Comparison of ENCODE assay signal across 26 mouse cellular contexts in genomic region chr5:25870632-25871031, GRCm38 (mm10).
A peak's percentile ranks its signal among the peaks of the same experiment; 100 is the strongest.
DNase-seq lines count a peak whose midpoint lies in the region; ATAC-seq and TF ChIP-seq lines count a peak whose summit lies in the region.
"Had no signal": no experiment of that assay in that cellular context is flagged by ENCODE, and none has a peak within 500 bp of the region (broad histone marks: within the 10 kb centered on the region; RNA-seq: fewer than 3 reads in every experiment).

No protein-coding gene starts in this region.

- no peak overlapping the region for H3K27ac ChIP-seq in intestine, postnatal 0 days (ENCODE audit: low read depth, low read length)
- H3K27ac ChIP-seq in intestine, embryonic 15.5 days = no peak overlapping the region
- H3K27ac ChIP-seq in midbrain, embryonic 14.5 days (replicated peaks; ENCODE audit: low read depth, low read length) = peak overlapping the region; percentile 14; the same call in 1 of the 2 replicates
- no peak overlapping the region for H3K27ac ChIP-seq in midbrain, embryonic 16.5 days (ENCODE audit: low read length)
- no peak overlapping the region for H3K27ac ChIP-seq in MEL (ENCODE audit: control insufficient read depth, low read depth, low read length)
- H3K27ac ChIP-seq: embryonic facial prominence, embryonic 12.5 days; liver, embryonic 15.5 days; midbrain, embryonic 12.5 days; stomach, embryonic 15.5 days had no signal

- no peak for TF ChIP-seq POLR2A in MEL (IDR thresholded peaks at IDR 0.05; ENCODE audit: control insufficient read depth in 1 of 2, insufficient read depth in 1 of 2, low read depth in 1 of 2, low read length in 2 of 2, poor library complexity in 1 of 2)
- no peak for TF ChIP-seq POLR2A in brain, embryonic 14.5 days (IDR thresholded peaks at IDR 0.05; ENCODE audit: borderline replicate concordance, extremely low read depth, insufficient read depth, insufficient read length, poor library complexity, severe bottlenecking)

- 0 out of 2 replicates have a peak, but pooled peaks have one; percentile 9 for TF ChIP-seq CTCF in intestine, postnatal 0 days (IDR thresholded peaks at IDR 0.05; ENCODE audit: low read depth)
- peak; percentile 21 to 29 (median 22); a peak in 3 of 6 replicates for TF ChIP-seq CTCF in MEL (IDR thresholded peaks at IDR 0.05 in 2 of 3, conservative IDR thresholded peaks at IDR 0.05 in 1 of 3; ENCODE audit: control insufficient read depth in 1 of 3, insufficient read depth in 1 of 3, low read depth in 2 of 3, low read length in 3 of 3, poor library complexity in 1 of 3, severe bottlenecking in 1 of 3)
- peak; percentile 37; the same call in 1 of the 2 replicates for TF ChIP-seq CTCF in brain, embryonic 14.5 days (IDR thresholded peaks at IDR 0.05; ENCODE audit: borderline replicate concordance, extremely low read depth, insufficient read depth, insufficient read length)

- no peak overlapping the region for H3K4me2 ChIP-seq in intestine, postnatal 0 days (replicated peaks; ENCODE audit: low read depth)
- no peak overlapping the region for H3K4me2 ChIP-seq in intestine, embryonic 15.5 days (replicated peaks)
- H3K4me2 ChIP-seq in midbrain, embryonic 14.5 days (ENCODE audit: low read length) = no peak overlapping the region
- no peak overlapping the region for H3K4me2 ChIP-seq in midbrain, embryonic 16.5 days (ENCODE audit: low read length)
- H3K4me2 ChIP-seq: embryonic facial prominence, embryonic 12.5 days; hindbrain, embryonic 13.5 days; liver, embryonic 15.5 days; midbrain, embryonic 12.5 days; stomach, embryonic 15.5 days had no signal

- H3K9ac ChIP-seq in intestine, postnatal 0 days (ENCODE audit: low read depth, low read length) = no peak overlapping the region
- no peak overlapping the region for H3K9ac ChIP-seq in intestine, embryonic 15.5 days
- H3K9ac ChIP-seq in midbrain, embryonic 14.5 days (replicated peaks; ENCODE audit: low read length) = no peak overlapping the region
- no peak overlapping the region for H3K9ac ChIP-seq in midbrain, embryonic 16.5 days (ENCODE audit: low read depth, low read length)
- H3K9ac ChIP-seq in MEL (ENCODE audit: control insufficient read depth, low read depth, low read length, poor library complexity, severe bottlenecking) = no peak overlapping the region
- H3K9ac ChIP-seq: embryonic facial prominence, embryonic 12.5 days; forebrain, embryonic 13.5 days; hindbrain, embryonic 13.5 days; limb, embryonic 13.5 days; liver, embryonic 15.5 days; midbrain, embryonic 12.5 days; stomach, embryonic 15.5 days had no signal

- H3K4me3 ChIP-seq in intestine, postnatal 0 days (ENCODE audit: low read depth, low read length) = no peak overlapping the region
- H3K4me3 ChIP-seq in intestine, embryonic 15.5 days (replicated peaks) = no peak overlapping the region
- no peak overlapping the region for H3K4me3 ChIP-seq in midbrain, embryonic 14.5 days (replicated peaks; ENCODE audit: low read depth, low read length)
- H3K4me3 ChIP-seq in midbrain, embryonic 16.5 days (ENCODE audit: low read depth, low read length) = no peak overlapping the region
- no peak overlapping the region for H3K4me3 ChIP-seq in MEL (ENCODE audit: control insufficient read depth in 1 of 2, insufficient read depth in 1 of 2, low read depth in 2 of 2, low read length in 2 of 2)
- H3K4me3 ChIP-seq: embryonic facial prominence, embryonic 12.5 days; forebrain, embryonic 13.5 days; hindbrain, embryonic 13.5 days; limb, embryonic 13.5 days; liver, embryonic 15.5 days; midbrain, embryonic 12.5 days; stomach, embryonic 15.5 days had no signal

- no peaks in the 10 kb centered on the region for H3K4me1 ChIP-seq in intestine, postnatal 0 days (replicated peaks; ENCODE audit: control insufficient read depth, insufficient read depth, low read length)
- no peaks in the 10 kb centered on the region for H3K4me1 ChIP-seq in intestine, embryonic 15.5 days (replicated peaks)
- H3K4me1 ChIP-seq in midbrain, embryonic 14.5 days (ENCODE audit: control insufficient read depth, insufficient read depth, low read length) = 0 out of 2 replicates have a peak, but pooled peaks cover 4% of the 10 kb centered on the region
- peaks cover 7% of the 10 kb centered on the region; the same call in 1 of the 2 replicates for H3K4me1 ChIP-seq in midbrain, embryonic 16.5 days (ENCODE audit: control insufficient read depth, insufficient read depth, low read length)
- peaks cover 0 to 19% of the 10 kb centered on the region in 2 experiments; a peak in 3 of 4 replicates for H3K4me1 ChIP-seq in MEL (ENCODE audit: control insufficient read depth in 1 of 2, insufficient read depth in 2 of 2, low read length in 2 of 2)
- H3K4me1 ChIP-seq: embryonic facial prominence, embryonic 12.5 days; liver, embryonic 15.5 days; stomach, embryonic 15.5 days had no signal

- TF ChIP-seq RAD21 in MEL (IDR thresholded peaks at IDR 0.05; ENCODE audit: low read depth, low read length) = no peak

- no peak for ATAC-seq in intestine, postnatal 0 days
- no peak for ATAC-seq in intestine, embryonic 15.5 days
- ATAC-seq in midbrain, embryonic 14.5 days (ENCODE audit: low FRiP score, low TSS enrichment) = no peak
- ATAC-seq in midbrain, embryonic 16.5 days = no peak
- ATAC-seq: inflammation-experienced regulatory T-cells, adult 6 months; lung, postnatal 0 days had no signal

- H3K27me3 ChIP-seq in intestine, postnatal 0 days (replicated peaks; ENCODE audit: control insufficient read depth, insufficient read depth, low read length) = no peaks in the 10 kb centered on the region
- no peaks in the 10 kb centered on the region for H3K27me3 ChIP-seq in intestine, embryonic 15.5 days (replicated peaks)
- no peaks in the 10 kb centered on the region for H3K27me3 ChIP-seq in midbrain, embryonic 14.5 days (ENCODE audit: control insufficient read depth, insufficient read depth, low read length)
- H3K27me3 ChIP-seq in midbrain, embryonic 16.5 days (ENCODE audit: control insufficient read depth, insufficient read depth, low read depth, low read length) = no peaks in the 10 kb centered on the region
- no peaks in the 10 kb centered on the region for H3K27me3 ChIP-seq in MEL (ENCODE audit: control insufficient read depth in 1 of 2, insufficient read depth in 2 of 2, low read length in 2 of 2)
- H3K27me3 ChIP-seq: embryonic facial prominence, embryonic 12.5 days; forebrain, embryonic 13.5 days; hindbrain, embryonic 13.5 days; limb, embryonic 13.5 days; liver, embryonic 15.5 days; midbrain, embryonic 12.5 days; stomach, embryonic 15.5 days had no signal

- no peak for TF ChIP-seq EP300 in MEL (IDR thresholded peaks at IDR 0.05; ENCODE audit: low read depth in 1 of 2, low read length in 2 of 2)

- H3K9me3 ChIP-seq in intestine, postnatal 0 days (ENCODE audit: control insufficient read depth) = no peaks in the 10 kb centered on the region
- no peaks in the 10 kb centered on the region for H3K9me3 ChIP-seq in intestine, embryonic 15.5 days
- H3K9me3 ChIP-seq in midbrain, embryonic 14.5 days (ENCODE audit: control insufficient read depth, low read length) = no peaks in the 10 kb centered on the region
- no peaks in the 10 kb centered on the region for H3K9me3 ChIP-seq in midbrain, embryonic 16.5 days (replicated peaks; ENCODE audit: control insufficient read depth, low read length, poor library complexity, severe bottlenecking)
- H3K9me3 ChIP-seq in MEL (replicated peaks; ENCODE audit: insufficient read depth, low read length) = no peaks in the 10 kb centered on the region
- H3K9me3 ChIP-seq: embryonic facial prominence, embryonic 12.5 days; forebrain, embryonic 13.5 days; hindbrain, embryonic 13.5 days; limb, embryonic 13.5 days; liver, embryonic 15.5 days; midbrain, embryonic 12.5 days; stomach, embryonic 15.5 days had no signal

- H3K79me2 ChIP-seq in MEL (ENCODE audit: control insufficient read depth, insufficient read depth, low read length, poor library complexity) = no peaks in the 10 kb centered on the region

- no peak for DNase-seq in midbrain, embryonic 14.5 days
- no peak for DNase-seq in MEL (ENCODE audit: low read depth, low spot score)
- DNase-seq in brain, embryonic 14.5 days (ENCODE audit: low read depth) = no peak
- DNase-seq in cerebellum, postnatal 10 days = no peak
- DNase-seq: adrenal gland, postnatal 36 days; cerebellum, adult 11 months; cerebellum, postnatal 14 days; gastrocnemius, postnatal 25 days; kidney, adult 9 months; kidney, postnatal 25 days; right cerebral cortex, adult 18-20 months; right cerebral cortex, postnatal 4 days; thymus, adult 2 months; thymus, postnatal 4 days had no signal

- H3K36me3 ChIP-seq in intestine, postnatal 0 days (ENCODE audit: control insufficient read depth, insufficient read depth) = no peaks in the 10 kb centered on the region
- no peaks in the 10 kb centered on the region for H3K36me3 ChIP-seq in intestine, embryonic 15.5 days
- no peaks in the 10 kb centered on the region for H3K36me3 ChIP-seq in midbrain, embryonic 14.5 days (ENCODE audit: control insufficient read depth, insufficient read depth, low read length)
- no peaks in the 10 kb centered on the region for H3K36me3 ChIP-seq in midbrain, embryonic 16.5 days (ENCODE audit: control insufficient read depth, insufficient read depth, low read length)
- peaks cover 0 to 4% of the 10 kb centered on the region in 2 experiments; a peak in 2 of 4 replicates for H3K36me3 ChIP-seq in MEL (ENCODE audit: control insufficient read depth in 1 of 2, insufficient read depth in 2 of 2, low read length in 2 of 2)
- H3K36me3 ChIP-seq: embryonic facial prominence, embryonic 12.5 days; hindbrain, embryonic 13.5 days; limb, embryonic 13.5 days; liver, embryonic 15.5 days; midbrain, embryonic 12.5 days; stomach, embryonic 15.5 days had no signal

- WGBS in intestine, postnatal 0 days = 55% methylated on average over 3 of the region's 3 CpGs
- WGBS in intestine, embryonic 15.5 days = 52% methylated on average over 3 of the region's 3 CpGs
- WGBS in midbrain, embryonic 14.5 days = 64% methylated on average over 3 of the region's 3 CpGs
- 55% methylated on average over 3 of the region's 3 CpGs for WGBS in midbrain, embryonic 16.5 days

TF ChIP-seq in MEL, 35 proteins besides CTCF, POLR2A, EP300 and RAD21:
- no peak for TF ChIP-seq TAL1 (IDR thresholded peaks at IDR 0.05; ENCODE audit: low read length)
- TF ChIP-seq GATA1 (IDR thresholded peaks at IDR 0.05; ENCODE audit: low read depth, low read length) = no peak
- TF ChIP-seq POLR2AphosphoS2 (IDR thresholded peaks at IDR 0.05; ENCODE audit: low read length) = no peak
- TF ChIP-seq ELF1 (IDR thresholded peaks at IDR 0.05; ENCODE audit: low read depth, low read length) = no peak
- TF ChIP-seq MAZ (IDR thresholded peaks at IDR 0.05; ENCODE audit: low read depth, low read length) = no peak
- TF ChIP-seq TCF12 (IDR thresholded peaks at IDR 0.05; ENCODE audit: low read depth, low read length) = no peak
